Mouse (Mus musculus): ENCODE measurements at regions not wholly inside any gene's neighbourhood (a gene's known extent, or its start where the extent isn't known, plus 50 kb on each side); places are given as distances from the start of the nearest gene placed in this dataset.
"Not testable (repeated sequence)": the region's sequence is repeated elsewhere in the genome, so short reads cannot be mapped to it uniquely, and the experiment has no call there.

DNA sequence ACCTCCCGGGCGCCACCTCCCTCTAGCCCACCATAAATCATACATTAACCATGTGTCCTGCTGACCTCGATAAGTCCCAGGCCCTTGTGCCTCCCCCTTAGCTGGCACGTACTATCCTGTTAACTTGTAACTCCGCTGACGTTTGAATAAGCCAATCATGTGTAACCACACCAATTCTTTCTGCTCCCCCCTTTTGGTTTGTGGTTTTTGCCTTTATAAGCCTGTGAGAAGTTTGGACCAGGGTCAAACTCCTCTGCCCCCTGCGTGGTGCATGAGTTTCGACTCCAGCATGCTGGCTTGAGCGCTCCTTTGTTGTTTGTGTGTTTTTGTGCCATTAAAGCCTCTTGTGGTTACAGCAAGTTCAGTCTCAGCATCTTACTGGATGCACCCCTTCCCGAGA, 138.4 kb upstream of the Samt2 start:
- H3K4me2 ChIP-seq; H3K4me3 ChIP-seq; H3K9ac ChIP-seq; H3K27me3 ChIP-seq; H3K9me3 ChIP-seq (replicated peaks); ATAC-seq (replicated peaks; ENCODE audit: insufficient number of reproducible peaks, insufficient read depth, low FRiP score, low read depth); H3K27ac ChIP-seq; H3K4me1 ChIP-seq (replicated peaks); H3K36me3 ChIP-seq: not testable (repeated sequence)
- WGBS: 77% methylated on average over 10 of the region's 10 CpGs

DNA sequence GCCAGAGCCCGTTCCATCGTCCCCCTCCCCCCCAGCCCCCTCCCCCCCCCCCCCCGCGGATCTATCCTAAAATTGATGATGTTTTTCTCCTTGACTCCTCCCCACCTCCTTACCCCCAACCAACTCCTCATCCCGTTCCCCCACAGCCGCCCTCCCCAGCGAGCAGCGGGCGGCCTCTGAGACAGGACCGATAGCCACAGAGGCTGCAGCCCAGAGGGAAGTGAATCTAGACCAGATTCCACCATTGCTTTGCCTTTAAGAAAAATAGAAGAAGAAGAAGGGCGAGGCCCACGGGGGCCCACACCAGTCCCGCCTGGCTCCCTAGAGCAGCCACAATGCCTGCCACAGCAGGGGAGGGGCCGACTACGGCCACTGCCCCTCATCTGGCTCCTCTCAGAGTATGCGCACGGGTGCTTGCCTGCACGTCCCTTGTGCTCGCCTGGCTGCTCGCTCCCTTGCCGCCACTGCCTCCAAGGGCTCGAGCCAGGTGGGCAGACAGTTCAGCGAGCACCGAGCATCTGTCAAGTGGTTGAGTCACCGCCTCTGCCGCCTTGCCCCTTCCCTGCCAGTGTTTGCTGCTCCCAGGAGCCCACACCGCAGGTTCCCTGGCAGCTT, 134.6 kb upstream of the Samt2 start:
- Histone ChIP-seq H3K9me3 (replicated peaks) (no peaks in the 10 kb centered on the region), H3K27ac (no peak overlapping the region), H3K4me3 (peak overlapping the region; percentile 15; the same call in 1 of the 2 replicates), H3K36me3 (no peaks in the 10 kb centered on the region), H3K4me1 (replicated peaks) (no peaks in the 10 kb centered on the region), H3K4me2 (peak overlapping the region; percentile 50), H3K27me3 (no peaks in the 10 kb centered on the region), H3K9ac (no peak overlapping the region)
- ATAC-seq (replicated peaks; ENCODE audit: insufficient number of reproducible peaks, insufficient read depth, low FRiP score, low read depth): no peak
- 44% methylated on average over 25 of the region's 27 CpGs for WGBS

DNA sequence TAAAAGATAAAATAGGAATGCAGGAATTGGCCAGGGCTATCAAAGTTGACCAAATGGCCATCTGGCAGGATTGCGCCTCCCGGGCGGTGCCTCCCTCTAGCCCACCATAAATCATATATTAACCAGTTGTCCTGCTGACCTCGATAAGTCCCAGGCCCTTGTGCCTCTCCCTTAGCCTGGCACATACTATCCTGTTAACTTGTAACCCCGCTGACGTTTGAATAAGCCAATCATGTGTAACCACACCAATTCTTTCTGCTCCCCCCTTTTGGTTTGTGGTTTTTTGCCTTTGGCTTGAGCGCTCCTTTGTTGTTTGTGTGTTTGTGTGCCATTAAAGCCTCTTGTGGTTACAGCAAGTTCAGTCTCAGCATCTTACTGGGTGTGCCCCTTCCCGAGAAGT, 133.4 kb upstream of the Samt2 start:
- not testable (repeated sequence) for H3K9me3 ChIP-seq (replicated peaks)
- WGBS: 84% methylated on average over 8 of the region's 8 CpGs

DNA sequence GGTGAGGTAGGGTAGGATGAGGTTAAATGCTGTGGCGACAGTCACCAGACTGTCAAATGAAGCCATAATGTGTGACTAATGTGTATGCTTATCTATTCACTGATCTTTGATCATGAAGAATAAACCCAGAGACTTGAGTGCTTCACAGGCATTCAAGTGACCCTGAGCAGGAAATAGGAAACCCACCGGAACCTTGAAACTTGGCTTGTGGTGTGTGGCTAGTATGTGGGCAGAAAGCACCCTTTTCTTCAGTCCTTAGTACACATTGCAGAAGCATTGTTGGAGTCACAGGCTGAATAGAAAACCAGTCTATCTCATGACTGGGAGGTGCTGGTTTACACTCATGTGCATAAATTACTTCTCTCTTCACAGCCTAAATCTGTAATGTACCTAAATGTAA, 91.4 kb upstream of the Samt2 start:
- H3K9ac ChIP-seq; H3K27me3 ChIP-seq; H3K4me3 ChIP-seq; H3K4me2 ChIP-seq; H3K36me3 ChIP-seq; H3K4me1 ChIP-seq (replicated peaks); H3K27ac ChIP-seq; H3K9me3 ChIP-seq (replicated peaks); ATAC-seq (replicated peaks; ENCODE audit: insufficient number of reproducible peaks, insufficient read depth, low FRiP score, low read depth): not testable (repeated sequence)
- WGBS: 88% methylated on average over 1 of the region's 2 CpGs

More for the DNA sequence above, 133.4 kb upstream of the Samt2 start:
- not testable (repeated sequence) for H3K9ac ChIP-seq; H3K27me3 ChIP-seq; H3K36me3 ChIP-seq; H3K4me3 ChIP-seq; H3K27ac ChIP-seq; H3K4me1 ChIP-seq (replicated peaks); ATAC-seq (replicated peaks; ENCODE audit: insufficient number of reproducible peaks, insufficient read depth, low FRiP score, low read depth); H3K4me2 ChIP-seq

Measured in heart, embryonic 15.5 days (tissue).